Mouse (Mus musculus) hindbrain, postnatal 0 days (tissue): ENCODE measurements at regions not wholly inside any gene's neighbourhood (a gene's known extent, or its start where the extent isn't known, plus 50 kb on each side); places are given as distances from the start of the nearest gene placed in this dataset.

Experiments used
- ATAC-seq: fragments of 200-750 bp; cut with Nextera tagmentation; 2 replicates; pipeline ENCODE4 v1.8.0; 2017; ENCODE audit warnings: mild to moderate bottlenecking, moderate TSS enrichment, moderate library complexity
- DNase-seq: peaks from one replicate; pipeline ENCODE4 v3.0.0-alpha.2; 2015; ENCODE audit warnings: low spot score
- H3K27ac ChIP-seq: fragments of 300-500 bp; sonication (generic); 2 replicates; pipeline ENCODE4 v1.5.1; 2014; ENCODE audit warnings: mild to moderate bottlenecking
- H3K27me3 ChIP-seq: fragments of 300-500 bp; sonication (generic); 2 replicates; pipeline ENCODE4 v1.6.1; 2014; ENCODE audit warnings: low read length, mixed read lengths; ENCODE audit not compliant: insufficient read depth
- H3K36me3 ChIP-seq: fragments of 300-500 bp; sonication (generic); 2 replicates; pipeline ENCODE4 v1.6.1; 2014; ENCODE audit warnings: low read length, mixed read lengths; ENCODE audit not compliant: insufficient read depth
- H3K4me1 ChIP-seq: fragments of 300-500 bp; sonication (generic); 2 replicates; pipeline ENCODE4 v1.6.1; 2014; ENCODE audit warnings: antibody characterized with exemption, low read length, mixed read lengths; ENCODE audit not compliant: insufficient read depth
- H3K4me2 ChIP-seq: fragments of 300-500 bp; sonication (generic); 2 replicates; pipeline ENCODE4 v1.6.1; 2014; ENCODE audit warnings: low read depth, mild to moderate bottlenecking, low read length, moderate library complexity, mixed read lengths
- H3K4me3 ChIP-seq: fragments of 300-500 bp; sonication (generic); 2 replicates; pipeline ENCODE4 v1.5.1; 2014; ENCODE audit warnings: low read length
- H3K9ac ChIP-seq: fragments of 300-500 bp; sonication (generic); replicated peaks from 2 replicates; pipeline ENCODE4 v1.6.1; 2014; ENCODE audit warnings: mild to moderate bottlenecking, low read length, moderate library complexity, mixed read lengths
- H3K9me3 ChIP-seq: fragments of 300-500 bp; sonication (generic); 2 replicates; pipeline ENCODE4 v1.6.1; 2016; ENCODE audit warnings: low read length, mixed read lengths
- CTCF ChIP-seq: IDR thresholded peaks from 2 replicates; pipeline ENCODE4 v1.5.1; 2016; ENCODE audit warnings: antibody characterized with exemption, control low read depth, low read depth
- WGBS: fragments of 180-500 bp; shearing (Covaris S2); extraction: QIAGEN DNeasy Blood & Tissue Kit; methylation state at CpG from one replicate; pipeline ENCODE4 v1.1.7; 2014; 5-methylcytosine and 5-hydroxymethylcytosine counted together

GRCm38 (mm10) chr10:72188326-72188725 is 466.3 kb upstream of the Zwint start:
- Histone ChIP-seq H3K9ac (no peak overlapping the region), H3K4me3 (no peak overlapping the region), H3K36me3 (no peaks in the 10 kb centered on the region), H3K9me3 (no peaks in the 10 kb centered on the region), H3K27ac (no peak overlapping the region), H3K4me1 (no peaks in the 10 kb centered on the region), H3K4me2 (no peak overlapping the region), H3K27me3 (no peaks in the 10 kb centered on the region)
- 76% methylated on average over 1 of the region's 1 CpGs for WGBS
- no peak for TF ChIP-seq CTCF
- DNase-seq (peak; percentile 5), ATAC-seq (no peak)

- 49% methylated on average over 3 of the region's 3 CpGs for WGBS
Observed at GRCm38 (mm10) chr10:72217812-72218211, 436.8 kb upstream of the Zwint start.

DNA sequence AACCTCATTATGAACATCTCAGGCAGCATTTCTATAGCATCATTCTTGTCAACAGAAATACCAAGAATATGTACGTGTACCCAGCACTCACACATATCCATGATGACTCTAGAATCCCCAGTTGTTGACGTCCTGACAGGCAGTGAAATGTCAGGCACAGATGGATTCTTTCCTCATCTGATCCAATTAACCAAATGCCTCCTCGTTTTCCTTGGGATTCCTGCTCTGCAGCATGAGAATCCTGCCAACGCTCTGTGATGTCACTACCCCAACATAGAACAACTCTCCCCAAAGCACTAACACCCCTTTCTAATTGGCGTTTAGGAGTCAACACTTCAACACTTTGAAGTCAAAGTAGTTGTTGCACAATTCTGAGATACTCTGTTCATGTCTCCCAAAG is 433.5 kb upstream of the Zwint start:
- no peaks in the 10 kb centered on the region for H3K36me3 ChIP-seq
- WGBS, result 73% methylated on average over 5 of the region's 5 CpGs
- H3K4me1 ChIP-seq, result no peaks in the 10 kb centered on the region
- no peaks in the 10 kb centered on the region for H3K27me3 ChIP-seq
- no peak overlapping the region for H3K4me2 ChIP-seq
- no peaks in the 10 kb centered on the region for H3K9me3 ChIP-seq
- H3K4me3 ChIP-seq, result no peak overlapping the region
- DNase-seq (no peak), ATAC-seq (no peak)
- no peak overlapping the region for H3K27ac ChIP-seq
- H3K9ac ChIP-seq, result no peak overlapping the region
- no peak for TF ChIP-seq CTCF

More at GRCm38 (mm10) chr10:72217812-72218211, 436.8 kb upstream of the Zwint start:
- Histone ChIP-seq H3K4me3 (no peak overlapping the region), H3K9ac (no peak overlapping the region), H3K27me3 (no peaks in the 10 kb centered on the region), H3K36me3 (no peaks in the 10 kb centered on the region), H3K27ac (no peak overlapping the region), H3K4me2 (no peak overlapping the region), H3K4me1 (no peaks in the 10 kb centered on the region), H3K9me3 (no peaks in the 10 kb centered on the region)
- no peak for TF ChIP-seq CTCF
- DNase-seq (no peak), ATAC-seq (no peak)

GRCm38 (mm10) chr10:72222505-72222904 is 432.1 kb upstream of the Zwint start:
- H3K36me3 ChIP-seq, result no peaks in the 10 kb centered on the region
- no peaks in the 10 kb centered on the region for H3K4me1 ChIP-seq
- no peaks in the 10 kb centered on the region for H3K9me3 ChIP-seq
- H3K27ac ChIP-seq, result no peak overlapping the region
- H3K9ac ChIP-seq, result no peak overlapping the region
- H3K4me3 ChIP-seq, result no peak overlapping the region
- no peaks in the 10 kb centered on the region for H3K27me3 ChIP-seq
- DNase-seq, result no peak
- WGBS, result 90% methylated on average over 2 of the region's 2 CpGs
- ATAC-seq, result no peak
- no peak for TF ChIP-seq CTCF
- H3K4me2 ChIP-seq, result no peak overlapping the region

DNA sequence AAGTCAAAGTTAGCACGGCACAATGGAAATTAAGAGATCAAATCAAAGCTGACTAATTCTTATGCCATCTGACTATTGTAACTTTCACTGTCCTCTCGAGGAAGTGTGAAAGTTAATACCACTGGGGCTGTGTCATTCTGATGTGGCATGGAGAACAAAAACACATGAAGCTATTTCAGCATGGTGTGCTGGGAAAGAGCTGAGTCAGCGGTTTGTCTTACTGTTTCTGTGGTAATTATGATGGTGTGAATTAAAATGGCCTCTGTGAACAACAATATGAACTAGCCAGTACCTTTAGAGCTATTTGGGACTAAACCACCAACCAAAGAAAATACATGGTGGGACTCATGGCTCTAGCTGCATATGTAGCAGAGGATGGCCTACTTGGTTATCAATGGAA is 429.6 kb upstream of the Zwint start:
- Histone ChIP-seq H3K27ac (no peak overlapping the region), H3K9ac (no peak overlapping the region), H3K36me3 (no peaks in the 10 kb centered on the region), H3K4me3 (no peak overlapping the region), H3K27me3 (no peaks in the 10 kb centered on the region), H3K4me2 (no peak overlapping the region), H3K9me3 (no peaks in the 10 kb centered on the region), H3K4me1 (no peaks in the 10 kb centered on the region)
- 76% methylated on average over 3 of the region's 3 CpGs for WGBS
- no peak for ATAC-seq
- TF ChIP-seq CTCF, result no peak
- no peak for DNase-seq

DNA sequence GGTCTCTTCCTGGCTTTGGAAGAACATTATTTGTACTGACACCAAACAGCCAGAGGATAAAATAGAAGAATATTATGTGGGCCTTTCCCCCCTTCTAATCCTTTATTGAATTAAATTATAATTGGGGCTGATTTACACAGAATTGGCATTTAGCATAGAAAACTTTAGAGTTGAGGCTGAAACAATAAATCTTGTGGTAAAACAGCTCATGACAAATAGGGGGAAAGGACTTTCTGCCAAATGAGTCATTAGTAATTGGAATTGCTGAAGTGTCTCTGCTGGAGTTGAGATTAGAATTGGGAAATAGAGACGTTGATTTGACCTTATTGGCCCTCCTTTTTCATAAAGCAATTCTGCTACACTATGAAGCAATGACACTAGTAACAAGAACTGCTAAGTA is 410.5 kb upstream of the Zwint start:
- H3K27me3 ChIP-seq, result no peaks in the 10 kb centered on the region
- no peaks in the 10 kb centered on the region for H3K9me3 ChIP-seq
- H3K4me3 ChIP-seq, result no peak overlapping the region
- no peaks in the 10 kb centered on the region for H3K36me3 ChIP-seq
- no peak for ATAC-seq
- no peak overlapping the region for H3K27ac ChIP-seq
- WGBS, result 52% methylated on average over 1 of the region's 1 CpGs
- no peak overlapping the region for H3K9ac ChIP-seq
- no peaks in the 10 kb centered on the region for H3K4me1 ChIP-seq
- DNase-seq, result no peak
- H3K4me2 ChIP-seq, result no peak overlapping the region
- TF ChIP-seq CTCF, result no peak
